Mouse (Mus musculus) MEL-GATA-1-ER (cell line): ENCODE results near the gene Acaca.

Experiments used
- DNase-seq: peaks from one replicate; pipeline ENCODE4 v3.0.0-alpha.2; 2012; ENCODE audit warnings: low read depth; ENCODE audit errors: extremely low read depth

Acaca gene

GRCm38 (mm10) chr11:84146081-84146480 is 16.6 kb downstream of the Acaca start:
- no peak for DNase-seq

- DNase-seq: peak; percentile 43
Observed at GRCm38 (mm10) chr11:84150884-84151283, 21.4 kb downstream of the Acaca start.

DNA sequence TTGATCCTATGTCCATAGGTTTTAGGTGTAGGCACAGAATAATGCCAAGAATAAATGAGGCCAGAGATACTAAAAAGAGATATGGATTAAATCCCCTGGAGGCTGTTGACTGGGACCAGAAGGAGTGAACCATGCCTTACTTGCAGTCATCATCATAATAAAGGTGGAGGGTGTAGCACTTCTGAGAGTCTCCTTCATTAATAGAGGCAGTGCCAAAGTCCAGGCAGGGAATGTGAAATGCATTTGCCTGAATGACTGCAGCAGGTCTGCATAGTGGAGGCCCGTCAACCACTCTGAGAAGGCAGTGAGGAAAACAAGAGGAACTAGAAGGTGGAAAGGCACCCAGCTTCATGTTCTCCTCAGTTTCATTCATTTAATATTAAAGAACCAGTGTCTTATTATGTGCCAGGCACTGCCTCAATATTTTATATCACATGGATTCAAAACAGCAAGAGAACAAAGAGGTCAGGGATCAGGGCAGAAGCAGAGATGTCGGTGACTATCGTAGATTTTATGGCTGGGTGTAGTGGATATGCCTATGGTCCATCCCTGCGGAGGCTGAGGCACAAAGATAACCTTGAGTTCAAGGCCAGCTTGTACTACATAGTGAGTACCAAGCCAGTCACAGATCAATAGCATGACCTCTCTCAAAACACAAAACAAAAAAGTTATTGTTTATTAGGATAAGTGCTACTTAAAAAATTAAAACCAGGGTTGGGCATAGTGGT is 27.2 kb downstream of the Acaca start:
- DNase-seq: no peak

- no peak for DNase-seq
Observed at GRCm38 (mm10) chr11:84164123-84164522, 34.7 kb downstream of the Acaca start.

DNA sequence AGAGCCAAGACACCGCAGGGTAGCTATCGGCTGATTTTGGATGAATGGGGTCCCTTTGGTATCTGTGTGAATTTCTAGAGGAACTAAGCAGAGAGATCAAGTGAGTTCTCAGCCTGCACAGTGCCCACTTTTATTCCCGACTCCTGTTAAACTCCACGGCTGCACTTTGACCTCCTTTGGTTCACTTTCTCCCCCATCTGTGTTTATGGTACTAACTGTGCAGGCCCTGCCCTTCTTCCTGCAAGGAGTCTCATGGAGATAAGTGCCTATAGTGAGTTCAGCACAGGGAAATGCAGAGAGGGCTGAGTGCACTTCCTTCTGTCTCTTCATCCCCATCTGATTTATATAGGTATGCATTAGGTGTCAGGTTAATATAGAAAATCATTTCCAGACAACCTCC is 35.1 kb downstream of the Acaca start:
- DNase-seq: no peak

DNA sequence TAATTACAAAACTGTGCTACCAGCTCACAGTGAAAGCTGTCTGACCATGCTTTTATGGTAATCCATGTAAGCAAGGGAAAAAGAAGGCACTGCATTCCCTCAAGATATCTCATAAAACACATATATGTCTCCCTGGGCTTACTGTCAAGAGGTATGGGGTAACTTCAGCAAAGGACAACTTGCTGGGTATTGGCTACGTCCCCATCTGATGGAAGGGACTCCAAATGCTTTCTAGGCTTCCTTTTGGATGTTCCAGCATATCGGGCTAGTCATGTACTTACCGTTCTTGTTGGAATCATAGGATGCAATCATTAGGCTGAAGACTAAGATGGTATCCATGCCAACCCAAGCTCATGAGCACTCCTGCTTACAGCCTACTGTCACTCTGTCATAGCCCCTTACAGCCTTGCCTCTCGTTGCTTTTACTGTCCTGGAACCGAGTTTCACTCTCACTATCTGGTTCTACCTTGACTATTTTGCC is 37.6 kb downstream of the Acaca start, which contains the start of gene Gm11437:
TSS of gene Gm11437 (minus strand) at position 431 of the 481 bp plus-strand sequence.
- no peak for DNase-seq

- no peak for DNase-seq
Observed at GRCm38 (mm10) chr11:84168701-84169288, 39.3 kb downstream of the Acaca start.

DNA sequence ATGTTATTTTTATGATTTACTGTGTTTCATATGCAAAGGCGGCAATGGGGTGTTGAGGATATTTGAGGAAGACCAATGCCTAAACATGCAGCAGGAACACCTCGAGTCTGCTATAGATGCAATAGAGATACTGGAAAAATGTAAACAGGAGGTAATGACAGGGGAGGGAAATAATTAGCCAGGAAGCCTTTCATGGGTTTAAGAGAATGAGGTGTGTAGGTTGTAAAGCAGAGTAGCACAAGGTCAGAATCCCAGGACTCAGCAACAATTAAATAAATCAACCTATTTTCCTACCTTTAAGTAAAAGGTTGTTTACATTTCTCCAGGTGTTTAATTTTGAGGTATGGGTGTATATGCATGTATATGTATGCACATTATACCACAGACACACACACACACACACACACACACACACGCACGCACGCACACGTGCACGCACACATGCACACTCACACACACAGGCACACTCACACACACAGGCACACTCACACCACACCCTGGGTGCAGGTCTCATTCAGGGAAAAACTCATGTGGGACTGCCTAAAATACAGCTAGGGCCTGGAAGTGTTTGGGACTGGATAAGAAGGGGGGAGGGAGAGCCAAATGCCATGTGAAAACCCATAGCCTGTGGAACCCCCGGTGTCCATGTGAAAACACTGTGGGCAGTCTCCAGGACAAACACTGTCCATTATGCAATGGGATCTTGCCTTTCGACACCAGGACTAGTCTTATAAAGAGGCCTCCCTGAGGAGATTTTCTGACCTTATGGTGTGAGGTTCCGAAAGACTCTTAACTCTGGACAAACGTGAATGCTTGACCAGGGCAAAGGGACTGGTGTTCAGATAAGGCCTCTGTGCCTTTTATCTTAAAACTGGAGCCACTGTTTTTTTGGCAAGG is 43.3 kb downstream of the Acaca start:
- no peak for DNase-seq

- no peak for DNase-seq
Observed at GRCm38 (mm10) chr11:84178571-84178970, 49.1 kb downstream of the Acaca start.

GRCm38 (mm10) chr11:84179226-84179953 is 49.9 kb downstream of the Acaca start:
- DNase-seq: peak; percentile 66

DNA sequence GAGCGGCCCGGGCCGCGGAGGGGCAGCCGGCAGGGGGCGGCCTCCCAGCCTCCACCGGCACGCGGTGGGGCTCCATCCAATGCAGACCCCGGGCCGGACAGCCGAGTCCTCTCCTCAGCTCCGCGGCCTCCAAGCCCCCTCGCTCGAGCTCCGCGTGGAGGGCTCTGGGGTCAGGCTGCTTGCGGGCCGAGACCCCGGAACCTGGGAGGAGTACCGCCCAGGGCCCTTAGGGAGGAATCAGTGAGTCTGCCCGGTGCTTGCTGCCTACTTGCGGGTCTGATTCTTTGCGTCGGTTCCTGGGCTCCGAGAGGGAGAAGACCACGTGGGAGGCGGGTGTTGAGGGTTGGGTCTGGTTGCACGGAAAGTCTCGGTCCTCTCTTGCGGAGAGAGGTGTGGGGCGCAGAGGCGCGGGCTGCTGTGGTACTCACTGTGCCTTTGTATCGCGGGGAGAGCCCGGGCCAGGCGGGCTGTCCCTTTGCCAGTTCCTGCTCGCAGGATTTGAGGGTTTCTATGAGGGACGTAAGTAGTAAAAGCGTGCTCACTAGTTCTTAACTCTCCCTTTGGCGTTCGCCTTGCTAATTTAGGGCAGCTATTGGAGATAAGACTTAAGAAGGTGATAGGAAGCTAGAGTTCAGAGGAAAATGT is 50.6 kb downstream of the Acaca start:
- DNase-seq: peak; percentile 62

- DNase-seq: peak; percentile 14
Observed at GRCm38 (mm10) chr11:84181286-84181685, 51.8 kb downstream of the Acaca start.

DNA sequence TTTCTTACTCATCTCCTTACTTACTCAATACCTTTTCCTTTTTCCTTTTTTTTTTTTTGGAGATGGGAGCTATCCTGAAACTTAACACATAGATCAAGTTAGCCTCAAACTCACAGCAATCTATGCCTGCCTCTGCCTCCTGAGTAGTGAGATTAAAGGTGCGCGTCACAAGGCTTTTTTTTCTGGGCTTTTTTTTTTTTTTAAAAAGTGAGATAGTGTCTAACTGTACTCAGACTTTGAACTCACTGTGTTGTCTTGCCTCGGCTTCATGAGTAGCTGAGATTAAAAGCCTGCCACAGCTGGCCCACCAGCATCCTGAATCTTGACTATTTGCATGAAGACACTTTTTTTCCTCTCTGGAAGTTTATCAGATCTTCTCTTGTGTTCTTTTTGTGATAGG is 59.1 kb downstream of the Acaca start:
- no peak for DNase-seq

GRCm38 (mm10) chr11:84190581-84191233 is 61.2 kb downstream of the Acaca start:
- no peak for DNase-seq

DNA sequence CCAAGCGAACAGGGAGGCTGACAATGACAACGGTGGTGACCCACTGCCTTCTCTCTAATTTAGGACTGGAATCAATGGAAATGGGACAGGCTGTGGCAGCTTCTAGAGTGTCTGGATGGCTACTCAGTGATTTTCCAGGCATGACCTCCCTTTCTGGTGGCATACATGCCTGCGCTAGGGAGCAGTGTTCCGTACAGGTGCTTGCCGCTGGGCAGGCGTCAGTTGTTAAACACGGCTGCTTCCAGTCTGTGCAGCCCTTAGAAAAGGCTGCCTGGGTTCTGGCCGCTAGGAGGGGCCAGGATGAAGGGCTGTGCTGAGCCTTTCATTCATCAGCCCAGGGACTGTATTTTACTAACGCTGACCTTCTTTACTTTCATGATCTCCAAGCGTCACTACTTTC is 63.8 kb downstream of the Acaca start:
- no peak for DNase-seq

DNA sequence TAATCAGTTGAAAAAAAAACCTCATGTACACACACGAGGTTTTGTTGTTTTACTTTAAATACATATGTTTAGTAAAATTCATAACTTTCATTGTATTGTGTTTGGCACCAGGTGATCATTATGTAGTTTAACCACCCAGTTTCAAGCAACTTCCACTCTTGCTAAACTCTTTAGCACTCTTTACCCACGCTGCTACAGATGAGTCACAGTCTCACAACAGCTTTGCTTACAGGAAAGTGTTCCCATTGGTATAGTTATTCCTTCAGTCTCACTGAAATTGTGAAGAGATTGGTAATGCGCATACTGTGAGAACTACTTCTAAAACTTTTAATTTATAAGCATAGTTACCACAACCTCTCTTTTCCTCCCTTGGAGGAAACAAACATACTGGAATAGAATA is 65.3 kb downstream of the Acaca start:
- DNase-seq: no peak

GRCm38 (mm10) chr11:84197607-84198402 is 68.3 kb downstream of the Acaca start:
- no peak for DNase-seq

GRCm38 (mm10) chr11:84205776-84206175 is 76.3 kb downstream of the Acaca start:
- DNase-seq: no peak

GRCm38 (mm10) chr11:84210876-84211275 is 81.4 kb downstream of the Acaca start:
- DNase-seq: no peak
